Comparison of ENCODE assay signal across 32 mouse cellular contexts in the genomic region with DNA sequence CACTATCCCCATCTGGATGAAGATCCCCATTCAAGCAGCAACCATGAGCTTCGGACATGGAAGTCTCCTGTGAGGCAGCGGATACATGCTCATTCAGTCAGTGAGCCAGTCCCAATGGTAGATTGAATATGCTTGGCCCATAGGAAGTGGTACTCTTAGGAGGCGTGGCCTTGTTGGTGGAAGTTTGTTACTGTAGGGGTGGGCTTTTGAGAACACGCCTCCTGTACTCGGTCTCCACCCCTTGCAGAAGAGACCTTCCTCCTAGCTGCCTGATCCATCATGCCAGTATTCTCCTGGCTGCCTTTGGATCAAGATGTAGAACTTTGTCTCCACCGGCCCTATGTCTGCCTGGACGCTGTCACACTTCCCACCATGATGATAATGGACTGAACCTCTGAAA. TPM values are rescaled to one million over a fixed set of nuclear protein-coding genes. Genes with fewer than 3 reads are reported as not detected.
DNase-seq lines count a peak whose midpoint lies in the region; ATAC-seq lines count a peak whose summit lies in the region.
"Had no signal": no experiment of that assay in that cellular context is flagged by ENCODE, and none has a peak within 500 bp of the region (broad histone marks: within the 10 kb centered on the region; RNA-seq: fewer than 3 reads in every experiment).

No protein-coding gene starts in this region.

- no peak for ATAC-seq in hindbrain, embryonic 13.5 days (ENCODE audit: low FRiP score)
- no peak for ATAC-seq in midbrain, embryonic 13.5 days
- no peak for ATAC-seq in midbrain, embryonic 15.5 days (replicated peaks)
- no peak for ATAC-seq in megakaryocyte progenitor cell, adult 5-6 weeks (replicated peaks; ENCODE audit: poor library complexity)
- ATAC-seq: forebrain, embryonic 14.5 days; forebrain, postnatal 0 days had no signal

- no peaks in the 10 kb centered on the region for H3K9me3 ChIP-seq in hindbrain, embryonic 10.5 days
- no peaks in the 10 kb centered on the region for H3K9me3 ChIP-seq in hindbrain, embryonic 13.5 days
- H3K9me3 ChIP-seq in midbrain, embryonic 13.5 days, result no peaks in the 10 kb centered on the region
- H3K9me3 ChIP-seq in midbrain, embryonic 15.5 days, result no peaks in the 10 kb centered on the region
- H3K9me3 ChIP-seq: embryonic facial prominence, embryonic 15.5 days; heart, embryonic 12.5 days; heart, embryonic 15.5 days; hindbrain, embryonic 15.5 days had no signal

- H3K9ac ChIP-seq in hindbrain, embryonic 13.5 days, result no peak overlapping the region
- H3K9ac ChIP-seq in midbrain, embryonic 13.5 days (replicated peaks), result no peak overlapping the region
- no peak overlapping the region for H3K9ac ChIP-seq in midbrain, embryonic 15.5 days
- H3K9ac ChIP-seq: embryonic facial prominence, embryonic 12.5 days; embryonic facial prominence, embryonic 15.5 days; forebrain, postnatal 0 days; heart, embryonic 12.5 days; heart, embryonic 15.5 days; hindbrain, embryonic 15.5 days had no signal

- DNase-seq in hindbrain, embryonic 10.5 days (ENCODE audit: low spot score), result no peak
- peak; percentile 66 for DNase-seq in R1 (ENCODE audit: low read depth, low spot score)
- no peak for DNase-seq in heart, adult 11 months
- DNase-seq: adrenal gland, postnatal 10 days; adrenal gland, postnatal 36 days; B cell, adult 2 months; cerebellum, adult 11 months; cerebellum, adult 2 months; cerebellum, adult 9-11 months; cerebellum, postnatal 25 days; forebrain, postnatal 0 days; gastrocnemius, adult 2 months; gastrocnemius, postnatal 14 days; heart, adult 18-20 months; heart, postnatal 10 days; heart, postnatal 36 days had no signal

- H3K4me2 ChIP-seq in hindbrain, embryonic 13.5 days, result no peak overlapping the region
- H3K4me2 ChIP-seq in midbrain, embryonic 13.5 days (replicated peaks), result no peak overlapping the region
- H3K4me2 ChIP-seq in midbrain, embryonic 15.5 days, result no peak overlapping the region
- H3K4me2 ChIP-seq: embryonic facial prominence, embryonic 12.5 days; embryonic facial prominence, embryonic 15.5 days; heart, embryonic 12.5 days; heart, embryonic 15.5 days; hindbrain, embryonic 15.5 days had no signal

- H3K4me3 ChIP-seq in hindbrain, embryonic 10.5 days, result no peak overlapping the region
- no peak overlapping the region for H3K4me3 ChIP-seq in hindbrain, embryonic 13.5 days
- H3K4me3 ChIP-seq in midbrain, embryonic 13.5 days (replicated peaks), result no peak overlapping the region
- H3K4me3 ChIP-seq in midbrain, embryonic 15.5 days, result no peak overlapping the region
- H3K4me3 ChIP-seq: embryonic facial prominence, embryonic 12.5 days; embryonic facial prominence, embryonic 15.5 days; erythroblast, embryonic 14.5 days; gastrocnemius, adult 2 months; heart, embryonic 12.5 days; heart, embryonic 15.5 days; hindbrain, embryonic 15.5 days had no signal

- peak overlapping the region; percentile 62 for H3K27ac ChIP-seq in hindbrain, embryonic 10.5 days
- H3K27ac ChIP-seq in hindbrain, embryonic 13.5 days, result no peak overlapping the region
- H3K27ac ChIP-seq in midbrain, embryonic 13.5 days, result 0 out of 2 replicates have a peak overlapping the region, but pooled peaks have one; percentile 14
- H3K27ac ChIP-seq in midbrain, embryonic 15.5 days, result no peak overlapping the region
- H3K27ac ChIP-seq: embryonic facial prominence, embryonic 12.5 days; embryonic facial prominence, embryonic 15.5 days; gastrocnemius, adult 2 months; heart, embryonic 15.5 days; hindbrain, embryonic 15.5 days had no signal

- peaks cover 14% of the 10 kb centered on the region for H3K4me1 ChIP-seq in hindbrain, embryonic 10.5 days (replicated peaks)
- peaks cover 15% of the 10 kb centered on the region for H3K4me1 ChIP-seq in hindbrain, embryonic 13.5 days (replicated peaks)
- peaks cover 8% of the 10 kb centered on the region for H3K4me1 ChIP-seq in midbrain, embryonic 13.5 days (replicated peaks)
- H3K4me1 ChIP-seq in midbrain, embryonic 15.5 days, result peaks cover 11% of the 10 kb centered on the region
- H3K4me1 ChIP-seq: embryonic facial prominence, embryonic 12.5 days; embryonic facial prominence, embryonic 15.5 days; heart, embryonic 12.5 days; heart, embryonic 15.5 days had no signal

- no peaks in the 10 kb centered on the region for H3K27me3 ChIP-seq in hindbrain, embryonic 10.5 days (ENCODE audit: insufficient read depth, poor library complexity, severe bottlenecking)
- H3K27me3 ChIP-seq in hindbrain, embryonic 13.5 days, result no peaks in the 10 kb centered on the region
- no peaks in the 10 kb centered on the region for H3K27me3 ChIP-seq in midbrain, embryonic 13.5 days
- H3K27me3 ChIP-seq in midbrain, embryonic 15.5 days (replicated peaks), result no peaks in the 10 kb centered on the region
- H3K27me3 ChIP-seq: CH12.LX; embryonic facial prominence, embryonic 12.5 days; embryonic facial prominence, embryonic 15.5 days; heart, embryonic 12.5 days; heart, embryonic 15.5 days; hindbrain, embryonic 15.5 days had no signal

- H3K36me3 ChIP-seq in hindbrain, embryonic 10.5 days, result no peaks in the 10 kb centered on the region
- H3K36me3 ChIP-seq in hindbrain, embryonic 13.5 days, result no peaks in the 10 kb centered on the region
- H3K36me3 ChIP-seq in midbrain, embryonic 13.5 days, result no peaks in the 10 kb centered on the region
- no peaks in the 10 kb centered on the region for H3K36me3 ChIP-seq in midbrain, embryonic 15.5 days (replicated peaks)
- H3K36me3 ChIP-seq: embryonic facial prominence, embryonic 12.5 days; embryonic facial prominence, embryonic 15.5 days; heart, embryonic 12.5 days; heart, embryonic 15.5 days; hindbrain, embryonic 15.5 days had no signal

- 94% methylated on average over 7 of the region's 7 CpGs for WGBS in hindbrain, embryonic 10.5 days
- 97% methylated on average over 7 of the region's 7 CpGs for WGBS in hindbrain, embryonic 13.5 days
- WGBS in midbrain, embryonic 13.5 days, result 92% methylated on average over 7 of the region's 7 CpGs
- WGBS in midbrain, embryonic 15.5 days, result 96% methylated on average over 7 of the region's 7 CpGs

RNA-seq across cellular contexts. Expression of a gene that starts 55.3 kb away (rescaled TPM):
- polyA plus RNA-seq in hindbrain, embryonic 10.5 days (2016; fragmentation: Nextera tagmentation; extraction: Ambion mirVana), result 1.2 and 1.5 TPM in 2 replicates
- 2.4 and 3.4 TPM in 2 replicates for polyA plus RNA-seq in hindbrain, embryonic 13.5 days (2015; fragmentation: Nextera tagmentation; extraction: Ambion mirVana)
- 1.8 and 2.5 TPM in 2 replicates for polyA plus RNA-seq in midbrain, embryonic 13.5 days (2015; fragmentation: Nextera tagmentation; extraction: Ambion mirVana)
- 1.7 and 2.2 TPM in 2 replicates for polyA plus RNA-seq in midbrain, embryonic 15.5 days (2015; fragmentation: Nextera tagmentation; extraction: Ambion mirVana)
- total RNA-seq in megakaryocyte progenitor cell, adult 5-6 weeks (2015), result not detected in 2 replicates
- total RNA-seq in megakaryocyte progenitor cell, adult 5-6 weeks (2017), result not detected in 2 replicates
- total RNA-seq: adrenal gland, adult 18-20 months; adrenal gland, postnatal 10 days; adrenal gland, postnatal 36 days; CH12.LX; common myeloid progenitor, adult 5-6 weeks; gastrocnemius, adult 2 months; gastrocnemius, postnatal 4 days; heart, adult 18-20 months; heart, postnatal 10 days; heart, postnatal 36 days had no signal
- polyA plus RNA-seq: embryonic facial prominence, embryonic 12.5 days; embryonic facial prominence, embryonic 15.5 days; erythroblast, embryonic 14.5 days; heart, embryonic 12.5 days; intestine, embryonic 14.5 days had no signal

Comparison
In these comparisons a context has a peak if more than half of its experiments do, and no peak if none do; other contexts are left out.
1. H3K27ac ChIP-seq: peak in hindbrain, embryonic 10.5 days (single experiment) and midbrain, embryonic 13.5 days (single experiment); none in hindbrain, embryonic 13.5 days (single experiment) and midbrain, embryonic 15.5 days (single experiment).